Mouse (Mus musculus) embryonic fibroblast, embryonic 13.5 days (primary cell): ENCODE results near the gene Spred1. TPM values are rescaled to one million over a fixed set of nuclear protein-coding genes. Genes with fewer than 3 reads are reported as not detected.

ENCODE experiments used
- H3K27ac ChIP-seq: 2 replicates; pipeline ENCODE4 v1.5.1; 2012; ENCODE audit warnings: low read length, control low read depth, inconsistent platforms; ENCODE audit not compliant: insufficient read depth
- H3K4me1 ChIP-seq: 2 replicates; pipeline ENCODE4 v1.6.1; 2011; ENCODE audit warnings: low read length; ENCODE audit not compliant: control insufficient read depth, insufficient read depth
- H3K4me3 ChIP-seq: 2 replicates; pipeline ENCODE4 v1.5.1; 2011; ENCODE audit warnings: mild to moderate bottlenecking, control low read depth, low read length; ENCODE audit not compliant: insufficient read depth
- CTCF ChIP-seq: IDR thresholded peaks from 2 replicates; pipeline ENCODE4 v1.5.1; 2011; ENCODE audit warnings: mild to moderate bottlenecking, control low read depth, low read length, moderate library complexity, borderline replicate concordance; ENCODE audit not compliant: insufficient read depth
- POLR2A ChIP-seq: IDR thresholded peaks from 2 replicates; pipeline ENCODE4 v1.6.1; 2011; ENCODE audit warnings: low read depth, mild to moderate bottlenecking, control low read depth, low read length, moderate library complexity
- polyA plus RNA-seq: library from polyadenylated mRNA; stranded (reverse); fragments of >200 nt; gene quantifications from 2 replicates; pipeline ENCODE4 v1.2.4, GENCODE M21; 2011; ENCODE audit warnings: low read depth; ENCODE audit not compliant: missing spikeins, insufficient read length

Gene Spred1
- polyA plus RNA-seq, 1 experiment, result 48.3 TPM

DNA sequence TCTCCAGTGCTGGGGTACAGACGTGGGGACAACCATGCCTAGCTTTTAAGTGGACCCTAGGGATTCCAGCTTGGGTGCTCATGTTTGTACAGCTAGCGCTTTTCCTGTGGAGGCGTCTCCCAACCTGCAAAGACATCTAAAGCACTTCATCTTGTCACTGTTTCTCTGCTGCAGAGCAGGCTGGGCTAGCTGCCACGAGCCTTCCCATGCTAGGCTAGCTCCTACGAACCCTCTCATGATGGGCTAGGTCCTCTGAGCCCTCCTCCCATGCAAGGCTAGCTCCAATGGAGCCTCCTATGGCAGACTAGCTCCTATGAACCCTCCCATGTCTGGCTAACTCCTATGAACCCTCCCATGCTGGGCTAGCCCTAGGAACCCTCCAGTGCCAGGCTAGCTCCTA lies 82.2 kb downstream of the Spred1 start:
- H3K27ac ChIP-seq, result no peak overlapping the region
- TF ChIP-seq POLR2A (no peak), CTCF (no peak)
- peaks cover 9% of the 10 kb centered on the region; the same call in 1 of the 2 replicates for H3K4me1 ChIP-seq
- H3K4me3 ChIP-seq, result no peak overlapping the region

DNA sequence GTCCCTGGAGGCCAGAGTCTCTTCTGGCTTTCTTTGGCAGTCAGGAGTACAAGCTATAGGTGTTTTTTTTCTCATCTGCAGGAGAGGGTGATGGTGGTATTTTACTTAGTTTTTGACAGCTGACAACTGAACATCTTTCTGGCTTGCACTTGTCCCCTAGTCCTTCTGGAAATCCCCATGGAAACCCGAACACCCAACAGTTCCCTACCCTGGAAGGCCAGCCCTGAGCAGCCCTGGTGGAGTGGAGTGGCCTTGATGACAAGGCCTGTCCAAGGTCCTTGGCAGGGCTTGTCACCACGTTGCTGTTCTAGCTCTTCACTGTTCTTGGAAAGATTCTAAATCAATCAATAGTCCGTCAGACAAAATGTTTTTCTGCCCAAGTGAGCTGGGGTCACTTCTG lies 83.4 kb downstream of the Spred1 start:
- no peak overlapping the region for H3K4me3 ChIP-seq
- no peak overlapping the region for H3K27ac ChIP-seq
- no peak for TF ChIP-seq POLR2A
- TF ChIP-seq CTCF, result no peak
- peaks cover 3% of the 10 kb centered on the region; the same call in 1 of the 2 replicates for H3K4me1 ChIP-seq

DNA sequence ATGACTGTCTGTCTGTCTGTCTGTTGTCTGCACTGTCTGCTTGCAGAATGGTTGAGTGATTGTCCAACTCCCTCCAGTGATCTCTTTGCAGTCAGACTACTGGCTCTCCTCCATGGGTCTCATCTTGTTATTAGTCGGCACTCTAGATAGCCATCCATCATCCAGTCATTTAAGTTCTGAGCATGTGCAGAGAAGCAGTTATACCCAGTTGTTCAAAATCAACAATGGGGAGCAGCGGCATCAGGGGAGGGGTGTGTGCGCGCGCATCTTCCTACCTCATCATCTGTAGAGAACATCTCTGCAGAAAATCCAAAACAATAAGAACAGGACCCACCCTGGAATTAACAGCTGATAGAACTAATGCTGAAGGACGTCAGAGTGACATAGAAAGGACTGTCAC lies 83.9 kb downstream of the Spred1 start:
- Histone ChIP-seq H3K27ac (no peak overlapping the region), H3K4me1 (peaks cover 4% of the 10 kb centered on the region), H3K4me3 (no peak overlapping the region)
- TF ChIP-seq CTCF (no peak), POLR2A (no peak)

DNA sequence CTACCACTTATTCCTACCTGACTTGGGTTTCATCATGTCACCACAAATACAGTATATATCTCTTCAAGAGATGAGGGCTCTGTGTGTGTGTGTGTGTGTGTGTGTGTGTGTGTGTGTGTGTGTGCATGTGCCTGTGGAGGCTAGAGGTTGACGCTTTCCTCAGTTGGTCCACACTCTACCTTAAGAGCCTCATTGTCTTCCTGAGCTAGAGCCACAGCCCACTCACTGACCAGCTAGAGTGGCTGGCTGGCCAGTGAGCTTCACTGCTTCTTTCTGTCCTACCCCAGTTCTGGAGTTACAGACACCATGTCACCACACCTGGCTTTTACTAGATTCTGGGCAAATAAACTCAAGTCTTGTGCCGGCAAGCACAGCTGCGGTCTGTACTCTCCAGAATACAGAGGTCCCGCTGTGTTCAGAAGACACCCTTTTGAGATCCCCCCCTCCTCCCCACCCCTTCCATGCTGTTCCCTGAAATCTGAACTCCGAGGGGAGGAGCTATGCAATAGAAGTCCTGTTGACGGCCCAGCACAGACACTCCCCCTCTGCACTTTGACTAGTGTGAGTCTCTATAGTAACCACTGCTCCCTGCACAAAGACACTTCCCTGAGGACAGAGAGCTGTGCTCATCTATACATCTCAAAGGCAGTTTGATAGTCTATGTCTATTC lies 89.4 kb downstream of the Spred1 start:
- TF ChIP-seq POLR2A, result no peak
- no peak for TF ChIP-seq CTCF
- no peak overlapping the region for H3K4me3 ChIP-seq

DNA sequence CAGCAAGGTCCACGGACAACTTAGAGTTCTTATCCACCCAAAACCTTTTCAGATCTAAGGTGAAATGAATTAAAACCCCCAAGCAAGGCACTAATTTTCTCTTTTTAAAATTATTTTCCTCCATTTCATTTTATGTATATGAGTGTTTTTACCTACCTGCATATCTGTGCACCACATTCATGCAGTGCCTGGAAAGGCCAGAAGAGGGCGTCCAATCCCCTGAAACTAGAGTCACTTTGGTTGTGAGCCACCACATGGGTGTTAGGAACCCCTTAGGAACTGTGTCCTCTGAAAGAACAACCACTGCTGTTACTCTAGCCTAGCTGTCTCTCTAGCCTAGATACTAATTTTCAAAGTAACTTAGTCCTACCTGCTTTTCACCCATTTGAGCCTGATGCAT lies 95.0 kb downstream of the Spred1 start:
- Histone ChIP-seq H3K27ac (no peak overlapping the region), H3K4me3 (no peak overlapping the region), H3K4me1 (no peaks in the 10 kb centered on the region; the same call in 1 of the 2 replicates)
- no peak for TF ChIP-seq POLR2A
- no peak for TF ChIP-seq CTCF

More for the DNA sequence above, 89.4 kb downstream of the Spred1 start:
- no peak overlapping the region for H3K27ac ChIP-seq
- H3K4me1 ChIP-seq, result peaks cover 2% of the 10 kb centered on the region

DNA sequence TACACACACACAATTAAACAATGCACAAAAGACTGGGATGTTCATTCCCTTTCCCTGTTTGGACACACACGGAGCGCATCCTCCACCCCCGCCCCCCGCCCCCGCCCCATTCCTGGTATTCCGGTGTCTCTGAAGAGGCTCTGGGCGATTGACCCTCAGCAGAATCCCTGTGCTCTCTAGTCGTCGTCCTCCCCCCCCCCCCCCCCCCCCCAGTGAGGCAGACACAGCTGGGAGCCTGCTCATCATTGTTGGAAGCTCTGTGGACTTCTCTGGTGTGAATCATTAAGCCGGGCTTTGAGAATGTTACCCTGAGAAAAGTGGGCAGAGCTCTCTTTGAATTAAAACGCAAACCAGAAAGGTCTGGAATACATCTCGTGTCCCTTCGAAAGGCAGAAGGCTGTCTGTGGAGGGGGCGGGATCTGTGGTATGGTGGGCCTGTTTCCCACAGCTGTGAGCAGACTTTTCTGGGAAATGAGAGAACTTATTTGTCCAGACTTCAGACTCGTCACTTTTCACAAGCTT lies 96.6 kb downstream of the Spred1 start:
- TF ChIP-seq CTCF (no peak), POLR2A (no peak)
- peak overlapping the region; percentile 54 for H3K27ac ChIP-seq
- no peaks in the 10 kb centered on the region; the same call in 1 of the 2 replicates for H3K4me1 ChIP-seq
- no peak overlapping the region for H3K4me3 ChIP-seq

DNA sequence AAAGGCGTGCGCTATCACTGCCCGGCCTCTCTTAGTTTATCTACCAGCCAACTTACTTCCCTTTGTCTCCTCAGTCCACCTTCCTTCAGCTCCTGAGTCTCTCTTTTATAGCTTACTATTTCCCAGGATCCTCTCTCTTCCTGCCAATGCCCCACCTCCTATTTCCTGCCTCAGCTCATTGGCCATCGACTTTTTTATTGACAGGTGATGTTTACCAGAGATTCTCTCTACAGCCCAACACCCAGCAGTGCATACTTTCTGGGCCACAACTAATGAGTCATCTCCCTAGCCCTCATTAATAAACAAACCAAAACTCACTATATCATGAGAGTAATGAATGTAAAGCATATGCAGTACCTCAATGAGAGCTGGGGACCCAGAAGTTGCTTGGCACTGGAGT lies 98.4 kb downstream of the Spred1 start:
- H3K4me3 ChIP-seq, result no peak overlapping the region
- TF ChIP-seq POLR2A, result no peak
- TF ChIP-seq CTCF, result no peak
- H3K27ac ChIP-seq, result no peak overlapping the region
- H3K4me1 ChIP-seq, result no peaks in the 10 kb centered on the region; the same call in 1 of the 2 replicates

DNA sequence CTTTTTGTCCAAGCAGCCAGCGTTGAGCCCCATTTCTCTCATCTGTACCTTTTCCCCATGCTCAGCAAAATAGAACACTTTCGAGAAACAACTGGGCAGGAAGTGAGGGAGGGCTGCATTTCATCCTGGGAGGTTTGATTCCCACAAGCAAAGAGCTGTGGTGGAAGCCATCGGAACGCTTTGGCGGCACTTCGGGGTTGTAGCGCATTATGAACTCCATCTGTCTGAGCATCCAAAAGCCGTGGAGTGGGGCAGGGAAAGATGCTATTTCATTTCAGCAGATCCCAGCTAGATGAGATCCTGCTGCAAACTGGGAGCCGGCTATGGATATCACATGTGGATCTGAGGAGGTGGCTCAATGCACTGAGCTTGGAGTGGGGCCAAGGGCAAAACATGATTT lies 101.5 kb downstream of the Spred1 start:
- Histone ChIP-seq H3K4me3 (no peak overlapping the region), H3K4me1 (no peaks in the 10 kb centered on the region; the same call in 1 of the 2 replicates), H3K27ac (no peak overlapping the region)
- TF ChIP-seq CTCF (no peak), POLR2A (no peak)

DNA sequence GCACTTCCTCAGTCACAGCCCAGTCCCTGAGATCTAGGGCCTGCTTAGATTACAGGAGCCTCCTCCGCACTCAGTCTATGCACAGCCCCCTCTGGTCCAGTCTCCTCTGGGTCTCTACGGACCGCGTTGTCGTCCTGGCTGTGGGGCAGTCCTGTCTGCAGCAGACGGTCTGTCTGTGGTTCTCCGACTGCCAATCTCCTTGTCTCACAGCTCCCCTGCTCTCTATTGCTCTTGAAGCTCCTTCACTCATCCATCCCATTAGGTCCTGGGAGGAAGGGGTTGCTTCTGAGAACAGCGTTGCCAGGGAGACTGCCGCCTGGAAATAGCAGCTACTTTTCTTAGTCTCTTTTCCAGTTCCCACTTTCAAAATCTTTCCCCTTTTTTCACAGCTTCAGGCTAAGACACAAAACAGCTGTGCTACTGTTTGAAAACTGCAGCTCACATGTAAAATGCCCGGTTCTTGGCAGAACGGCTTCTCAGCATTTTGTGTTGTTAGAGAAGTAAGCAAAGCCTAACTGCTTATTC lies 107.5 kb downstream of the Spred1 start:
- Histone ChIP-seq H3K4me1 (no peaks in the 10 kb centered on the region), H3K4me3 (no peak overlapping the region), H3K27ac (no peak overlapping the region)
- TF ChIP-seq CTCF (no peak), POLR2A (no peak)

DNA sequence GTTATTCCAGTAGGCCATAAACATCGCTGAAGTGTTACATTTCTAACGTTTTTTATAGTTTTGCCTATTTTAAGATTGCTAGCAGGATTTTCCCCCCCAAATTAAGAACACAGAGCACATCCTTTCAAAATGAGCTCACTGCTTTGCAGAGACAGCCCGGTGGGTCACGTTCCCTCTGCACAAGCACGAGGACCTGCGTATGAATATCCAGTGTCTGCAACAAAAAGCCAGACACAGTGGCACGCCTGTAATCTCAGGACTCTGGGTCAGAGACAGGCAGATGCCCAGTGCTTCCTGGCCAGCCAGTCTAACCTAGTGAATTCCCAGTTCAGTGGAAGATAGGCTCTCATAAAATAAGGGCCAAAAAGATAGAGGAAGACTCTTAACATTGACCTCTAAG lies 109.1 kb downstream of the Spred1 start:
- no peak overlapping the region for H3K27ac ChIP-seq
- no peaks in the 10 kb centered on the region for H3K4me1 ChIP-seq
- no peak overlapping the region for H3K4me3 ChIP-seq
- TF ChIP-seq CTCF (no peak), POLR2A (no peak)
